Mouse (Mus musculus): ENCODE data around the gene Zfp981.

GRCm38 (mm10) chr4:146457720-146458119 lies 44.1 kb upstream of the Zfp981 start:
- no peak for TF ChIP-seq MAFK (IDR thresholded peaks at IDR 0.05; ENCODE audit: insufficient read depth, low read depth, low read length)
- TF ChIP-seq ZNF384 (IDR thresholded peaks at IDR 0.05; ENCODE audit: low read depth, low read length): no peak
- no peak for TF ChIP-seq CHD2 (IDR thresholded peaks at IDR 0.05; ENCODE audit: low read depth, low read length)
